Mouse (Mus musculus): ENCODE data around the gene Fam19a5.

Fam19a5 gene

DNA sequence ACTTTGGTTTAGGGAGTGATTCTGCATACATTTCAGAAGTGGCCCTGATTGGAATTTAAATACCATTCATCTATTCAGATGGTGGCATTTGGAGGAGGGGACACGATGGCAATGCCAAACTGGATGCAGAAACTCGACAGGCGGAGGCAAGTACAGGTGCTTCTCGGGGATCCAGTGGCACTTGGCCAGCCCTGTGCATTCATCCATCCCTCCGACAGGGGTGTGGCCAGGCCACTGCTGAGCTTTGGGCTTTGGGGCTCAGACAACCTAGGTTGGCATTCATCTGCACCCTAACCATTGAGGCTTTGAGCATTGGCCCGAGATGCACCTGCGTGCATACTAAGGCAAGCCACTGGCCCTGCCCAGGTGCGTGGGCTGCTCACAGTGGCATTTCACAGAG lies 52.6 kb downstream of the Fam19a5 start:
- peak; percentile 68 to 75 for DNase-seq

GRCm38 (mm10) chr15:87597149-87597548 lies 53.0 kb downstream of the Fam19a5 start:
- DNase-seq, result peak; percentile 69 to 71

DNA sequence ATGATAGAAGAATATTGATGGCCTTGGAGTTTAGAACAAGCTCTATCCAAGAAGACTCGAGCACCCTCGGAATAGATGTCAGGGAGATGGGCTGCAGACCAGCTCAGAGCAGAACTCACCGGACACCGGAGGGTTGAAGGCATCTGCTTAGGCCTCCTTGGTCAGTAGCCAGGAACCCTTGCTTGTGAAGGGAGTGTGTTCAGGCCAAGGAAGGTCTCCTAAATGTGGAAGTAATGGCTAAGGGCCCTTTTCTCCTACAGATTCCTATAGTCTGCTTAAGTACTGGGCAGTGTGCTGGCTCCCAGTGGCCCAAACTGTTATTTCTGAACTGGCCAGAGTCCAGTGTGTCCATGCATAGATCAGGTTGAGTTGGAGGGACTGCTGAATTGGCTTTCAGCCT lies 53.7 kb downstream of the Fam19a5 start:
- peak; percentile 43 to 52 for DNase-seq

GRCm38 (mm10) chr15:87598636-87599035 lies 54.5 kb downstream of the Fam19a5 start:
- peak; percentile 59 to 70 for DNase-seq

DNA sequence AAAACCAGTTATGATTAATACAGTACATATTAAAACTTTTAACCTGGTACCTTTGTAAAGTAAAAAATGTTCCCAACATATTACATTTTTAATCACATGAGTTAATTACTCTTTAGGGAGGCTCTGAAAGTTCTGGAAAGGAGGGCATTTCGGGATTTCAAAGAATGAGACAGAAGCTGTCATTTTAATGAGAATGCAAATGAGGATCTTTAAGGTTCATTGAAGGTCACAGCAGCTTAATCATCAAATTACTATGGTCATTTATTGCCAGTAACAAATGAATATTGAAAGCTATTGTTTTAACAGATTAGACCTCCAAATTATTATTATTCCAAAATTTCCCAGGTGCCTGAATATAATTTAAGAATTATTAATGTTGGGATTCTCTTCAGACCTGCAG lies 59.2 kb downstream of the Fam19a5 start:
- no peak for DNase-seq

DNA sequence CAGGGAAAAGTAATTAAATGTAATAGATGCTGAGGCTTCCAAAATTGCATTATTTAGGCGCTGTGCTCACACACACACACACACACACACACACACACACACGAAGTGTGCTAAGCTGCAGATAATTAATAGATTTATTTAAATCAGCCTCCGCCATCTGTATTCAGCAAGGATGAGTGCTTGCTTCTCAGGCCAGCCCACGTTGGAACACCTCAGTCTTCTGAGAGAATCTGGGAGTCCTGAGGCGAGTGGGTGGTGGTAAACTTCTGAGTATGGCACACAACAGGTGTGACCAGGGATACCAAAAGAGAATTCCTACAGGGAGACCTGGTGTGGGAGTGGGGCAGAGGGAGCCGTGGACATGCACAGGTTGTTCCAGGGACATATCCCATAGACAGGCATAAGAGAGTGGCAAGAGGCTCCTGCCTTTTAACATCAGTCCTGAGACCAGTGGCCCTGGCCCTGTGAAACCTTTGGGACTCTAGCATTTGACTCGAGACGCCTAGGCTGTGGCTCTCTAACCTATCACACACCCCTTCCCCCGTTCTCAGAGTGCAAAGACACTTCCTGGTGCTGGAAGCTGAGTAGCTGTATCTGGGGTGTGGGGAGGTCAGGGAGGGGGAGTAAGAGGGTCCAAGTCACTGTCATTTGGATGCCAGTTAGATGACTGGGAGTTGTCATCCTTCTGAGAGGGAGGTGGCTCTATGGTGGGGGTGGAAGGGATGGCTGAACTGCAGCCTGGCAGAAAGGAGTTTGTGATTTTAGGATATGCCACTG lies 61.6 kb downstream of the Fam19a5 start:
- DNase-seq, result no peak

DNA sequence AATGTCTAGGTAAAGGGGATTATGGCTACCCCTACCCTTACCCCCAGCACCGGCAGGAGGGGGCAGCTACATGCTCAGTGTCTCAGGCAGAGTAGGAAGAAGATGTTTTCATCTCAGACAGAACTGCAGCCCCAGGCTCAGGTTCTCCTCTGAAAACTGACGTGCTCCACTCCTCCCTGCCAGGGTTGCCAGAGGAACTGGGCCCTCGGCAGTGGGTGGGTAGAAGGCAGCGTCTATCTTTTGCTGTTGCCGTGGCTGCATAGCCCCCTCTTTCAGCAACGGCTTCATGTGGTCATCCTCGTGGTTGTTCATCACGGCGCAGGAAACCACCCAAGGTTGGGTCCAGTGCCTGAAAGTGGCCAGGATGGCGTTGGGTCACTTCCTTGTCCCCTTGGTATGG lies 62.6 kb downstream of the Fam19a5 start:
- no peak for DNase-seq

- DNase-seq, result peak; percentile 46 to 66
These were observed 65.1 kb downstream of the Fam19a5 start for GRCm38 (mm10) chr15:87609236-87609635.

DNA sequence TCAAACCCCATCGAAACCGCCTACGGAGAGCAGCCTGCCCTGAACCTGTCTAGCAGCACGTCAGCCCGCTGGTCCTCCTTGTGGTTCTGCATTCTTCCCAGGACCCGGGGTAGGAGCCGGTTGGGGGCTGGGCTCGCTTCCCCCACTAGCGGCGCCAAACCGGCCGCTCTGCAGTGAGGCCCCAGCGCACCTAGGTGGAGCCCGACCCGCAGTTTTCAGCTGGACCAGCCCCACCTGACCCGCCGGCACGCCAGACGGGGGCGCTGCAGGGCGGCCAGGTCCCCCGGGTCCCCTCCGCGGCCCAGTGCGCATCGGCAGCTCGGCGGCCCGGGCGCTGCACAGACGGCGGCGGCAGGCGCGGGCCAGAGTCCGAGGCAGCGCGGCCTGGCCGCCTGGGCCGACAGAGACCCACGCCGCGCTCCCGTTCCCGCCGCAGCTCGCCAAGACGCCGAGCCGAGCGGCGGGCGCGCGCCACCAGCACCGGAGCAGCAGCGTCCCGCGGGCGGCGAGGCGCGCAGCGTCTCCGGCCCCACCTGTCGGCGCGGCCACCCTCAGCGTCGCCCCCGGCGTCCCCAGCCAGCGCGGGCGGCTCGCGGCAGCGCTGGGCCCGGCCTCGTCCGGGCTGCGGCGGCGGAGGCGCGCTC lies 80.0 kb downstream of the Fam19a5 start:
- peak; percentile 92 to 93 for DNase-seq

GRCm38 (mm10) chr15:87624610-87625091 lies 80.6 kb downstream of the Fam19a5 start:
- DNase-seq, result peak; percentile 36 to 43

DNA sequence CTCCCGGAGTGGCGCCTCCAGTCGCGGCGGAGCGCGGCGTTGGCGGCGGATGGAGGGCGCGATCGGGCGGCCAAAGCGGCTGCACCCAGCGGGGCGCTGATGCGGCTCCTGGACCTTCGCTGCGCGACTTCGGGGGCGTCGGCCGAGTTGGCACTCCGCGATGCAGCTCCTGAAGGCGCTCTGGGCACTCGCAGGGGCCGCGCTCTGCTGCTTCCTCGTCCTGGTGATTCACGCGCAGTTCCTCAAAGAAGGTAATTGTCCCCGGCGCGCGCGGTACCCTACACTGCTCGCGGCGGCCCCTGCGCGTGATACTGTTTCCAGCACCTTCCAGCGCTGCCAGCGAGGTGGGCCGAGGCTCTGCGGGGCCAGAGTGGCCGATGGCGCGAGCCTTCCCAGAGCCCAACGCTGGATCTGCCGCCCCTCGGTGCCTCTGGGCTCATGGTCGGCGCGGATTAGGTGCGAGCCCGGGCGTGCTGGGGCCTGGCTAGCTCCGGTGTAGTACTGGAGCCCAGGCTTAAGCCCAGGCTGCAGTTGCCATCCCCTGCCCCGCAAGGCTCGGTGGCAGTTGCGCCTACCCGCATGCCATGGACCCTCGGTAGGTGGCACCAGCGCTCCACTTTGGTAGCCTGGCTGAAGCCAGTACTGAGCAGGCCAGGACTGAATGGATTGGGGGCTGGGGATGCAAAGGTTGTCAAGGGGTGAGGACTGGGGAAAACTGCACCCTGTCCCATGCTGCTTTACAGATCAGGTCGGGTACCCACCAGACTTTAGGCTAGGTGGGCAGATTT lies 81.3 kb downstream of the Fam19a5 start:
- peak; percentile 97 to 98 for DNase-seq

DNA sequence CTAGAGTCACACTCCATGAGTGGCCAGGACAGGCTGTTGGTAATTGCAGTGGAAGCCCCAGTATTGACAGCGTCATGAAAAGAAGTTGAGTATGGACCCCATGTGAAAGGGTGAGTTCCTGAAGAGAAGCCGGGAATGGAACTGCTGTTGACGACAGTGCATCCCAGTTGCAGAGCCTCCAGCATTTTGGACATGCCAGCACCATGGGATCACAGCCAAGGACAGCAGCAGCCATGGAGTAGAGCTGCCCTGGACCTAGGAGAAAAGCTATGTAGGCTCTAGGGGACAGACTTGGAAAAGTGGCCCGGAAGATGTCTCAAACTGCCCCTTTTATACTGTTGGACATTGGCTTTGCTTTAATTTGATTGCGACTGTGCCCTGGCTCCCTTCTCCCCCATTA lies 91.2 kb downstream of the Fam19a5 start:
- peak; percentile 41 to 50 for DNase-seq

DNA sequence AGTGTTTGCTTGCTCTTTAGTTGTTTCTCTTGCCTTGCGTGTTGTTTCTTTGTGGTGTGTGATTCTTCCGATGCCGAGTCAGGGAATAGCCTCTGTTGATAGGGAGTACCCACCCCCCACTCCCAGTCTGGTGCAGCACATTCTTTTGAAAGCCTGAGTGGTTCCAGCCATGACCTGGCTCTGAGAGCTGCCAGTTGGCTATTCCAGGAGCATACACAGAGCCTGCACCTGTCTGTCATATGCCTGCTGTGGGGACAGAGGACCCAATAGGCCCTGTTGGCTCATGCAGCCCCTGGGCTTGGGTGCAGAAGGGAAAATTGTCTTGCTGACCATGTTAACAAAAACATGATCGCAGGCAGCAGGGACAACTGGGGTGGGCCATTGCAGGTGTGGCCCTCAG lies 92.3 kb downstream of the Fam19a5 start:
- DNase-seq, result peak; percentile 56 to 59

DNA sequence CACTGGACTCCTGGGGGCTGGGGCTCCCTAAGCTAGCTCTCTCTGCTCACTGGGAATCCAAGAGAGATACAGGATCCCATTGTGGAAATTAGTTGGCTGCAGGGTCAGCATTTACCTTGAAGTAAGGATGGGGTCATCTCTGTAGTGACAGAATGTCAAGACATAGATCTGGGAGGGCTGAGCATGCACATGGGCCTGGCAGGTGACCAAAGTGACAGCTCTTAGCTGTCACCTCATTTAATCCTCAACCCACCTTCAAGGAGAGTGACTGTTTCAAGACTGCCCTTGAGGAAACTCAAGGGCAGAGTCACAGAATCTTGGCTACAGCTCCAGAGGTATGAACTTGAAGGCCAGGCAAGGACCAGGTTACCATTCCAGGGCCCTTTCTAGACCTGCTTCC lies 93.1 kb downstream of the Fam19a5 start:
- peak; percentile 38 to 44 for DNase-seq

DNA sequence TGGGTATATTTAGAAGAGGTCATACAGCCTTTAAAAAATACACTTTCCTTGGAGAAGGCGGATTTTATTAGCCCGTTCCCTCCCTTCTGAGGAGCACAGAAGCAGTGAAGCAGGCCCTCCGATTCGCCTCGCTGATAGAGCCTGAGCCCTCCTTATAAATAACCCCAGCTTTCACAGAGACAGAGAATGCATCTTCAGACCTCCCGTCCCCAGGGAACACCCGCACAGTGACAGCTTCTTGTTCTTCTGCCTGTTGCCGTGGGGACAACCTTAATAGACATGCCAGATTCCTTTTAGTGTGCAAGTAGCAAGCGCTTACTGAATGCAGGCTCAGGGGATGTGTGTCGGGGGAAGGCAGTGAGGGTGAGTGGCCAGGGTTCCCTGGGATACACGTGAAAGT lies 94.2 kb downstream of the Fam19a5 start:
- DNase-seq, result no peak

DNA sequence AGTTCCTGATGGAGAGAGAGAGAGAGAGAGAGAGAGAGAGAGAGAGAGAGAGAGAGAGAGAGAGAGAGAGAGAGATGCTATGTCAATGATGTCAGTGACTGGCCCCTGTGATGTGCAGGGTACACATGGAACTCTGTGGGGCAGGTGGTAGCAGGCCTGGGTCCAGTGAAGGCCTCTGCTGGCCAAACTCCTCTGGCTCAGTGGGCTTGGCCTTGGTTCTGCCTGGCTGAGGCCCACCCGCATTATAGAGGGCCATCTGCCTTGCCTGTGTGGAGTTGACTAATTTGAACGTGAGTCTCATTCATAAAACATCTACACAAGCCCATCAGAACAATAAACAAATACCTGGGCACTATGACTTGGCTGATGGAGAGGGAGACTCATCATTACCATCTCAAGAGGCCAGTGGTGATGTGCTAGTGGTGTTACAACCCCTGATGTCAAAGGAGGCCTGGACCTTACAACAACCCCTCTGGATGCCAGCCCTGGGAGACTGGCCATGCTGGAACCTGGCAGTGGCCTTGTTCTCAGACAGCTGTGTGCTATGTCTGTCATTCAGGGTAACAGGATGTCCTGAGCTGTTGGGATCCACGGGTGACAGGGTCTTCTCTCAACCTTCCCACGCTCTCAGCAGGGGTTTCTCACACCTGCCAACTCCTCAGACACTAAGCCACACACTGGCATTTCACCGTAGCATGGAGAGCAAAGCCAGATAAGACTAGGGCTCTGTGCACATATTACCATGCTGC lies 102.4 kb downstream of the Fam19a5 start:
- DNase-seq, result peak; percentile 78 to 83

DNA sequence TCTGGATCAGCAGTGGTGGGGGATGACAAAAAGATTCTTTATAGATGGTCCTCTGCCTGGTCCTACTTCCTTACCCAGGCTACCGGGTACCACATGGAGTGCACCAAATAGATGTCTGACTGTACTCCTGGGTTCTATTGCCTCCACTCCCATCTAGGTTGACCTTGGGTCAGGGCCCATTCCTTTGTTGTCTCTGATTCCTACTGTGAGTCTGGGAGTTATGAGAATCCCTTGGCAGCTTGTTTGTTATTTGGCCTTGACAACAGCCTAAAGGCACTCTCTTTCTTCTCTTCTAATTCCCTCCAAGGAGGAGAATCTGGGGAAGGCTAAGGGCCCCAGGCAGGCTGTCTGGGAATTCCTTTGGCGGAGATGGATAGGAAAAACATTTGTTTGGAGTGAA lies 105.6 kb downstream of the Fam19a5 start:
- no peak for DNase-seq

GRCm38 (mm10) chr15:87654551-87654950 lies 110.5 kb downstream of the Fam19a5 start:
- DNase-seq, result no peak

DNA sequence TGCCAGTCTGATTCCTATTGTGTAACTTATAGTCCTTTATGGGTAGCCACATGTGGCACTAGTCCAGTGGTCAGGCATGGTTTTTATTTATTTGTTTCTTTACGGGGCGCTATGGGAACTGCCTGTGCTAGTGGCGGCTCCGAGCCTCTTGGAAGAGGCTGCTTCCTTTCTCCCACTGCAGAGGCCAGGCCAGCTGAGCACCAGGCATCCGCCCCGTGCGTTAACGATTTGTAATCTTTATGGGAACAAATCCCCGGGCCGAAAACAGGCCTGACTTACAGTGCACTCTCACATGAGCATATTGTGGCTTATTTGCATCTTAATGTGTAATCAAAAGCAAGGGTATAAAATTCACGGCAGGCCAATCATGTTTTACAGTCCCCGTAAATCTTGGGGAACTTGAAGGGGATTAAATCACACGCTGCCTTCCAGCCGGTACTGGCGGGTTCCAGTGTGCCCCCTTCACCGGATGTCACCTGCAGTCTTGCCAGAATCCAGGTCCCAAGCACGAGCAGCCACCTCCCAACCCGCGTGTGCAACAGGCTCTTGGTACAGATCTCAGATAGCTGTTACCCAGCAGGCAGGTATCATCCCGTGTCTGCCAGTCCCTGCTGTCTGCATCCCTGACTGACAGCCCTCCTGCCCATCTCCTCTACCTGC lies 112.5 kb downstream of the Fam19a5 start:
- DNase-seq, result no peak

GRCm38 (mm10) chr15:87659729-87660128 lies 115.6 kb downstream of the Fam19a5 start:
- DNase-seq, result no peak

GRCm38 (mm10) chr15:87661954-87662353 lies 117.9 kb downstream of the Fam19a5 start:
- no peak for DNase-seq
